Mouse (Mus musculus): ENCODE measurements around the gene Pygo2.

DNA sequence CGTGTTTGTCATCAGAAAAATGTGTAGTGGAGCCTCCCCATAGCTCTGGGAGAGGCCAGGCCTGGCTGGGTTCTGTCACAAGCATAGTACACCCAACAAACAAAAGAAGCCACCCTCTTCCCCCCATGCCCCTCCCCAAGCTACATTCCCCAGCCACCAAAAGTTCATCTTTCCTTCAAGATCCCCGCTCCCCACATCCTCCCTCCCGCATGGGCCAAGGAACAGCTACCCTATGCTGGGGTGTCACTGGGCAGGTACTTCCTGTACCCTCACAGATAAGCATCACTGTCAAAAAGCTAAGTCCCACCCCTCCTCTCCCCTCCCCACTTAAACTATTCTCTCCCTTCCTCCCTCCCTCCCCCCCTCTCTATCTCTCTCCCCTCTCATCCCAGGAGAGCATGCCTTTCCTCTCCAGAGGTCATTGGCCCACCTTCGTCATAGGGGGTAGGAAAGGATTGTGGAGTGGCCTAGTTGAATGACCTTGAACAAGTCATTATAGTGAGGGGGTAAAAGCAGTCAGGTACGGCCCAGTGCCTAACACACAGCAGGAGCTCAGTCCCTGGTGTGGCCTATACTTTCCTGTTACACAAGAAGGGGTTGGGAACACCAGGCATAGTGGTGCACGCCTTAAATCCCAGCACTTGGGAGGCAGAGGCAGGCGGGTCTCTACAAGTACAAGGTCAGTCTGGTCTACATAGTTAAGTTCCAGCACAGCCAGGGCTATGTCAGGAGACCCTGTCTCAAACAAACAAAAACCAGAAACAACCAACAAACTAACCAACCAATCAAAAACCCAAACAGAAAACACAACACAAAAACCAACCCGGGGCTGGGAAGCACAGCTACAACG, 47.8 kb upstream of the Pygo2 start:
- TF ChIP-seq TBP (conservative IDR thresholded peaks at IDR 0.05; ENCODE audit: low read depth, low read length) (no peak), POLR2A (IDR thresholded peaks at IDR 0.05; ENCODE audit: low read depth, low read length) (no peak), CTCF (conservative IDR thresholded peaks at IDR 0.05 in 1 of 2, IDR thresholded peaks at IDR 0.05 in 1 of 2; ENCODE audit: low read depth in 2 of 2, low read length in 2 of 2) (no peak), USF2 (conservative IDR thresholded peaks at IDR 0.05; ENCODE audit: low read depth, low read length) (no peak), ZC3H11A (IDR thresholded peaks at IDR 0.05; ENCODE audit: low read depth, low read length) (no peak), KAT2A (IDR thresholded peaks at IDR 0.05; ENCODE audit: insufficient replicate concordance, low read length) (no peak), MEF2A (IDR thresholded peaks at IDR 0.05; ENCODE audit: borderline replicate concordance, low read depth, low read length) (no peak), SIN3A (IDR thresholded peaks at IDR 0.05; ENCODE audit: low read length) (no peak)

Measured in CH12.LX (cell line).